Mouse (Mus musculus) stomach, postnatal 0 days (tissue): ENCODE results near the gene Cdk19.

Source experiments
- CTCF ChIP-seq: IDR thresholded peaks from 2 replicates; pipeline ENCODE4 v1.5.1; 2016; ENCODE audit warnings: antibody characterized with exemption, low read depth, mild to moderate bottlenecking, moderate library complexity
- EP300 ChIP-seq: optimal IDR thresholded peaks from 2 replicates; pipeline ENCODE3; 2016; ENCODE audit warnings: antibody characterized with exemption

GRCm38 (mm10) chr10:40359131-40359530 lies 19.8 kb downstream of the Cdk19 start:
- TF ChIP-seq CTCF (no peak), EP300 (no peak)
